Mouse (Mus musculus): Measurements from ENCODE around the gene Pramef12.
"Not testable (repeated sequence)": the region's sequence is repeated elsewhere in the genome, so short reads cannot be mapped to it uniquely, and the experiment has no call there.

The Pramef12 gene

DNA sequence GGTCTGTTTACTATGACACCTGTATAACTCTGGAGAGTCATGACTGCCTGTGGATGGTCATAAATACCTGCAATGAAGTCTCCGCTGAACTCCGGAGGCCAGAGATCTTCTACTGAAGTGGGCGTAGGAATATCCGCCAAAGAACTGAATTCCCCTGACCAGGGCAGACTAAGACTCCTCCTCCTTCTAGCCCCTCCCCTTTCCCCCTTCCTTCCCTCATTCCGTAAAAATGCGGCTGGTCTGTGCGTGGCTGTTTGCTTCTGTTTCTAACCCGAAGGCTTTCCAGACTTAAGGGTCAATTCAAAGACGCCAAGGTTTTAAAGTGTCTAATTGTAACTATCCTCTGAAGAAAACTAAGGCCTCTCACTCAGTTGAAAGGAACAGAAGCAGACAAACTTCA is at the start of gene Pramef12:
Pramef12 (minus strand) TSS at position 175 of the 400 bp plus-strand sequence.
- DNase-seq (ENCODE audit: low read depth, low spot score), result no peak

DNA sequence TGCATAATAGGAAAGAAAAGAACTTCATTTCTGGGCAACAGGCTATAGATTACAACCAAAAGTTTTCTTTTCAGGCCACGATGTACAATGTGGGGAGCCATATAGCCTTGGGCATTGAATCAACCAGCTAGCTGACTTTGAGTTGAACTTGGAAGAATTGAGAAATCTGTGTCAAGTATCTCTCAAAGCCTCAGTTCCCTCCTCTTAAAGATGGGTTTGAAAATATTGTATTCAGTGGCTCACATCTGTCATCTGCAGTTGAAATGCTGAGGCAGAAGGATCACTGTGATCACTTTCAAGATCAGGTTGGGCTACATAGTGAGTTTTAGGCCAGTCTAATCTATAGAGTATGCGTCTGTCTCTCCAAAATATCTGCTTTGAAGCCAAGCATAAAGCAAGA is 45.0 kb upstream of the Pramef12 start, which contains the start of gene Gm9944:
Gm9944 (minus strand) TSS at position 101 of the 400 bp plus-strand sequence.
- no peak for DNase-seq (ENCODE audit: low read depth, low spot score)

DNA sequence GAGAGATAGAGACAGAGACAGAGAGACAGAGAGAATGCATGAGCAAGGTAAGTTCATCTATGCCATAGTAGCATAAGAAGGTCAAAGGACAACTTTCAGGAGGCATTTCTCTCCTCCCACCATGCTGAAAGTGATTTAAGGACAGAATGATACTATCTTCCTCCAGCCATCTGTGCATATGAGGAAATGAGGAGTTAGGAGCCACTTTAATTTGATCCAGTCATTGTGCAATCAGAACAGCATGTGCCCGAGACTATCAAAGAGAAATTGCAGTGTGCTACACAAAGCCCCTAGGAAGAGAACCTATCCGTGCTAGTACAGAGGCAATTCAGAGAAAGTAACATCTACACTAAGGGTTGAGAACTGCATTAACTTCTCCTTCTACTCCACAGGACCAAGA is 40.3 kb upstream of the Pramef12 start:
- DNase-seq (ENCODE audit: low read depth, low spot score), result no peak

DNA sequence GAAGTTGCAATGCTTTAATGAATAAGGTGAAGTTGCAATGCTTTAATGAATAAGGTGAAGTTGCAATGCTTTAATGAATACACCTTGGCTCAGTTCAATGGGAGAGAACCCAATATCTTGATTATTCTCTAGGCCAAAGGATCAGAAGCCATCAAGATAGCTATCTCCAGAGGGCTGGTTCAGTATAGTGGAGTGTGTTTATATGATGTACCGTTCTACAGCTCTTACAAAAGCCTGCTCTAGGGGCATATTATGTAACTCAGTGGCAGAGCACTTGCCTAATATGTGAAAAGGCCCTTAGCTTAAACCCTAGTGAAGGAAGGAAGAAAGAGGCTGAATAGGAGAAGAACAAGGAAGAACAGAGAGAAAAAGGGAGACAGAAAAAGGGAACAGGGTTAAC is 33.3 kb upstream of the Pramef12 start:
- no peak for DNase-seq (ENCODE audit: low read depth, low spot score)

DNA sequence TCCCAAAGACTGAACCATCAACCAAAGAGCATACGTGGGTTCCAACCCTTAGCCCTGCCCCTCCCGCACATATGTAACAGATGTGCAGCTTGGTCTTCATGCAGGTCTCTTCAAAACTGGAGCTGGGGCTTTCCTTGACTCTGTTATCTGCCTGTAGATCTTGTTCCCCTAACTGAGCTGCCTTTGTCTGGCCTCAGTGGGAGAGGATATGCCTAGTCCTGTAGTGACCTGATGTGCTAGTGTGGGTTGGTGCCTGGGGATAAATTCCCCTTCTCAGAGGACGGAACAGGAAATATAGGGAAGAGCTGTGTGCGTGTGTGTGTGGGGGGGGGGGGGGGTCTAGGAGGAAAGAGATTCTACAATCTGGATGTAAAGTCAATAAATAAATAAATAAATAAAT is 32.8 kb upstream of the Pramef12 start:
- no peak for DNase-seq (ENCODE audit: low read depth, low spot score)

DNA sequence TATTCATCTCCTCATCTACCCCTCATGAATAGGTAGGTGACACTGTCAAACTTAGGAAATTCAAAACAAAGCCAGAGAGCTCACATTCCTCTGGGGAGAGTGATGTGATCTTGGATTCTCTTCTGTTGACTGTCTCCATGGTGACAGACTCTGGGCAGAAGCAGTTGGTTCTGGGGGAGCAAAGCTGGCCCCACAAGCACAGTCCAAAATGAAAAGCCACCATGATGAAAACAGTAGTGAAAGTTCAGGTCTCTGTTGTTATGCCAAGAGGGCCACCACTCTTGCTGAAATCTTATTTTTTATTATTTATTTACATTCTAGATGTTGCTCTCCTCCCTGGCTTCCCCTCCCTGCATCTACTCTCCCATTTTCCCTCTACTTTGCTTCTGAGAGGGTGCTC is 30.4 kb upstream of the Pramef12 start, which contains the start of gene 1700012P22Rik:
1700012P22Rik (minus strand) TSS at position 101 of the 400 bp plus-strand sequence.
- no peak for DNase-seq (ENCODE audit: low read depth, low spot score)

DNA sequence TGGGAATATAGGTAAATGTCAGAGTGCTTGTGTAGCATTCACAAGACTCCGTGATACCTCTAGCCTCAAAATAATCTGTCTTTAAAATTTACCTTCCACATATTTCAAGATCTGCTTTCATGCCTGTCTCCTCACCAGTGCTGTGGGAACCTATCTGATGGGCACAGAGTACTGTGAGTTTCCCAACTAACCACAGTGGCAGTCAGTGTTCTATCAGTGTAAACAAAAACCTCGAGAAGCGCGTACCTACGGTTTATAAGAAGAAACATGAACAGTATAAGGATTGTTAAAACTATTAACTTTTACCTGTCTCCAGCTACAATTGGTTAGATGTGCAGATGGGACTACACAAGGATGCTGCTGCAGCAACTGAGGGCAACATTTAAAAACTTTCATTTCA is 25.0 kb upstream of the Pramef12 start:
- DNase-seq (ENCODE audit: low read depth, low spot score), result no peak

DNA sequence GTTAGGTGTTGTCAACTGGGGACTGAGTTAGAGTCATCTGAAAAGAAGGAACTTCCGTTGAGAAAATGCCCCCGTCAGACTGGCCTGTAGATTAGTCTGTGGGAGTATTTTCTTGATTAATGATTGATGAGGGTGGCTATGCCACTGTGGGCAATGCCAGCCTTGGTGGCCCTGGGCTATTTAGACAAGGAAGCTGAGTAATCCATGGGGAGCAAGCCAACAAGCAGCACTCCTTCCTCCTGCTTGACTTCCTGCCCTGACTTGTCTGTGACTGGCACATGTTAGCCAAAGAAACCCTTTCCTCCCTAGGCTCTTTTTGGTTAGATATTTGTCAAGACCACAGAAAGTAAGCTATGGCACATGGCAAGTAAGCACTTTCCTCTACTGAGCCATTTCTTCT is 22.5 kb upstream of the Pramef12 start:
- DNase-seq (ENCODE audit: low read depth, low spot score), result no peak

DNA sequence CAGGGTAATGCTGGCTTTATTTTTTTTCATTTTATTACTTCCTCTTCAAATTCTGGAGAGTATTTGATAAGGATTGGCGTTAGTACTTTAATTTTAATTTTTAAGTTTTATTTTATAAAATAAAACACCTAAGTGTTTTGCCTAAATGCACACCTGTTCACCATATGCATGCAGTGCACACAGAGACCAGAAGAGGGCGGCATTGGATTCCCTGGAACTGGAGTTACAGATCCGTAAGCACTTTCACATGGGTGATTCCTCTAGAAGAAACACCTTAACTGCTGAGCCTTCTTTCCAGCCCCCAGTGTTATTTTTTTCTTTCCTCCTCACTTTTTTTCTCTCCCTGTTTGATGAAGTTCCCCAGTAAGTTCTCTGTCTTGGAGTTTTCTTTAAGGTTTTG is 20.6 kb upstream of the Pramef12 start:
- peak; percentile 1 for DNase-seq (ENCODE audit: low read depth, low spot score)

DNA sequence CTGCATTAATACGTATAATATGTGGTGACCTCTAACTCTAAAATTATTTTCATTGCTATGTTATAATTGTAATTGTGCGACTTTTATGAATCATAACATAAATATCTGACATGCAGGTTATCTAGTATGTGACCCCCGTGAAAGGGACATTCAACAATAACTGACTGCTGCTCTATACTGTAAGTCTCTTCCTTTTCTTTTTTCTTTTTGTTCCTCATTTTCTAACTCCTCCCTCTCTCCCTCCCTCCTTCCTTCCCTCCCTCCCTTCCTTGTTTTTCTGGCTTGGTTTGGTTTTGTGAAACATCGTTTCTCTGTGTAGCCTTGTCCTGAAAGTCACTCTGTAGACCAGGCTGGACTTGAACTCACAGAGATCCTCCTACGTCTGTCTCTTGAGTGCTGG is 16.3 kb upstream of the Pramef12 start:
- no peak for DNase-seq (ENCODE audit: low read depth, low spot score)

DNA sequence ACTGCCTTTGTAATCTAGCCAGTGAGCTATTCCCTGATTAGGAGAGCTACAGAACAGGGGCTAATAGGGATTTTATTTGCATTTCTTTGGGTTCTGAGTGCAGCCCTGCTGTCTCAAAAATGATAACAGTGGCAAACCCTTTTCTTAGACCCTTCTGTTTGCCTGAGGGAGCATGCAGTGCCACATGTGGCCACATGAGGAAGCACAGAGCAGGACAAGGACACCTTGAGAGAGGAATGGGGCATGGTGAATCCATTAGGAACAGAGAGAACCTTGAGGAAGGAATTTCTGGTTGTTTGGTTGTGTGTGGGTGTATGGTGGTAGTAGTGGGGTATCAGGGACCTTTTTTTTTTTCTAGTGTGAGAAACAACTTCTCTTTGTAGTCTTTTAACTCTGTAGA is 12.4 kb upstream of the Pramef12 start:
- no peak for DNase-seq (ENCODE audit: low read depth, low spot score)

DNA sequence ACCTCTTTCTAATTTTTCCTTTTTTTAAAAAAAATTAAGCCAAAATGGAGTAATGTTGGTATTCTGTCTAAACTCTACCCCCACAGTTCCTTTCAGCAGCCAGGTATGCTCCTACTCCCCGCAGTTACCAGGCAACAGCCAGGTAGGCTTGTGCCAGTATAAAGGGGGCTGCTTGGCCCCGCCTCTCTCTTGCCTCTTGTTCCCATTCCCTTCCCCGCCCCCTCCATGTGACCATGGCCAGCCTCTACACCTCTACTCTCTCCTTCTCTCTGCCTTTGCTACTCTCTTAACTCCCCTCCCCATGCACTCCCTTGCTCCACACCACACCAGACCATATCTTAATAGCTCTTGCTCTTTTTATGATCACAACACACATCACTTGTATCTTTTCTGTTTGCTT is 2.0 kb downstream of the Pramef12 start:
- DNase-seq (ENCODE audit: low read depth, low spot score), result no peak

DNA sequence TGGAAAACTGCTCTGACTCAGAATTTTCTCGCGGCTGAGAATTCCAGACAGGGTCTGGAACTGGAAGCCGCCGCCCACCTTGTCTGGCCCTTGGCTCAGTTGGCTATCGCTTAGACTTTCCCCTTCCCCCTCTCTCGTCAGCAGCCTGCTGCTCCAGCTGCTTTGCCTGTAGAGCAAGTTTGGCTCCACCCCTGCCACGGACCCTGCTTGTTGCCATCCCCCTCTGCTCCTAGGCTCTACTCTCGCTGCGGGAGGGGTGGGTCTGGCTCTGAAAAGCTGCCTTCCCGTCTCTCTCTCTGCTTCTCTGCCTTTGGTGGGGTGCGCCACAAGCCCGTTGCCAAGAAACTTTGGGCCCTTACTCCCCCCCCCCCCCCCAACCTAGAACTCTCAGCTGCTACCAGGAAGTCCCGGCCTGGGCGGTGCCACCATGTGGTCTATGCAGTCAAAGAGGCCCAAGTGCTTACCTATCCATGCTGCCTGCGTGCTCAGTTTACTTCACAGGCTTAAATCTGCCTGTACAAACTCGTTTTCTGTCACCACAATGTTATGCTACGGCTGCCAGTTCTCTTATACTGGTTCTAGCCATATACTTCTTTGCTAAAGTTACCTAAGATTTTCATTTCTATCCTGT is 3.7 kb downstream of the Pramef12 start:
- DNase-seq (ENCODE audit: low read depth, low spot score), result no peak

DNA sequence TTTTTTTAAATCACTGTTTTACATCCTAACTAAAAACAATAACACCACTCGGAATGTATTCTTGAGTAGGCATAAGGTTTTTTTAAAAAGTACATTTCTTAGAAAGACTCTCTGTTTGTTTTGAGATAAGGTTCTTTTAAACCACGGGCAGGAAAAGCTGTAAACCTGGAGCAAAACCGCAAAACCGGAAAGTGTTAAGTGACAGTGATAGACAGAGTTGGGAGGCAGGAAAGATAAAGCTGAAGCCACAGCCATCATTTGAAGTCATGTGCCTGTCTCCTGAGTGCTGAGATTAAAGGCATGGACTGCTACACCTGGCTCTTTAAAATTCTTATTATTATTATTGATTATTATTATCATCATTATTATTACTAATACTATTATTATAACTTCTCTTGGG is 5.6 kb downstream of the Pramef12 start:
- no peak for DNase-seq (ENCODE audit: low read depth, low spot score)

DNA sequence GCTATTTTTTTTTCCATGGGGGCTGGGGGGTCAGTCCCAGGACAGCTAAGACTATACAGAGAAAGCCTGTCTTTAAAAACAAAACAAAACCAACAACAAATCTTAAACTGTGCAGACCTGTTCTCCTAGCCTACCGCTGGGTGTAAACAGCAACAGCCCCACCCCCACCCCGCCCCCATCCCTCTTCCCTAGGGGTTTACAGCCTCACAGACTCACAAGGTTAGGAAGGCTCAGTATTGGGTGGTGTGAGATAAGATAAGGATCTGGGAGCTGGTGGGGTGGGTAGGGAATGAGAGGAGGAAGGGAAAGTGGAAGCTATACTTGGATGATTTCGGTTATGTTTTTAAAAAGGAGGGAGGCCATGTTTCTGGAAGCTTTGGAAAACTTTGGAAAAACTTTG is 11.9 kb downstream of the Pramef12 start:
- DNase-seq (ENCODE audit: low read depth, low spot score), result no peak

DNA sequence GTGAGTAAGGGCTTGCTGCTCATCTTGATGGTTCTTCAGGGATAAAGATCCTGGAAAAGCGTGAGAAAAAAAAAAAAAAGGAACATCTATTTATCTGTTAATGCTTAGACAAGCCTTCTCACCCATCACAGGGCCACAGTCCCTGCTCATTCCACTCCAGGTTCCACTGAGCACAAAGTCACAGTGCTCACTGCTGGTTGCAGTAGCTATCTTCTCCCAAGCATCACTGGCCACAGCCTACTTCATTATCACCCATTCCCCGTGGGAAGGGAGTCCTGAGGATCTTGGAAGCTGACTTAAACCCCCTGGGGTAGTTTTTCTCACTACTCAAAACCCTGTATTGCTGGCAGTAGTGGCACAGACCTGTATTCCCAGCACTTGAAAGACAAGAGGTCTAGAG is 30.4 kb downstream of the Pramef12 start, which contains the start of gene Pramef20:
Pramef20 (minus strand) TSS at position 23 of the 400 bp plus-strand sequence.
- no peak for DNase-seq (ENCODE audit: low read depth, low spot score)

DNA sequence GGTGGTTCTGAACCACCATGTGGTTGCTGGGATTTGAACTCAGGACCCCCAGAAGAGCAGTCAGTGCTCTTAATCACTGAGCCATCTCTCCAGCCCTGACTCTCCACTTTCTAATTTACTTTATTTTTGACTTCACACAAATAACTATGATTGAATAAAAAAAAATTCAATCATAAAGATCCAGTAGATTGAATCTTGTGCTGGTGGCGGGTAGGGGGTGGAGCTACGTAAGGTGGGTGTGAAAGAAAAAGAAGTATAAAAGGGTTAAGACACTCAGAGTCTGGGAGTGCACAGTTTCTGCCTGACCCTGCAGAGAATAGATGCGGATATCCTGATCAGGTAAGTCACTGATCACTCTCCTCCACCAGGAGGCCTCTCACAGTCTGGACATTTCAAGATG is 50.6 kb downstream of the Pramef12 start, which contains the start of gene Gm13119:
Gm13119 (plus strand) TSS at position 301 of the 400 bp plus-strand sequence.
- DNase-seq (ENCODE audit: low read depth, low spot score), result not testable (repeated sequence)

Data from A20 (cell line).